Mouse (Mus musculus): ENCODE measurements around the gene Ctsg. TPM values are rescaled to one million over a fixed set of nuclear protein-coding genes. Genes with fewer than 3 reads are reported as not detected.

Gene Ctsg
- polyA plus RNA-seq, 1 experiment from 2014 or later: not detected

GRCm38 (mm10) chr14:56105447-56106180 is 3.2 kb upstream of the Ctsg start:
- DNase-seq (no peak), ATAC-seq (ENCODE audit: insufficient read depth) (no peak)
- Histone ChIP-seq H3K27ac (ENCODE audit: low read depth) (no peak overlapping the region), H3K9ac (no peak overlapping the region), H3K4me3 (ENCODE audit: low read depth, low read length) (no peak overlapping the region), H3K9me3 (ENCODE audit: low read depth, low read length) (no peaks in the 10 kb centered on the region), H3K4me1 (ENCODE audit: insufficient read depth) (no peaks in the 10 kb centered on the region), H3K36me3 (ENCODE audit: insufficient read depth) (no peaks in the 10 kb centered on the region), H3K27me3 (ENCODE audit: insufficient read depth, low read length) (no peaks in the 10 kb centered on the region), H3K4me2 (no peak overlapping the region)
- no peak for TF ChIP-seq CTCF (IDR thresholded peaks at IDR 0.05; ENCODE audit: low read depth)
- 70% methylated on average over 13 of the region's 13 CpGs for WGBS

DNA sequence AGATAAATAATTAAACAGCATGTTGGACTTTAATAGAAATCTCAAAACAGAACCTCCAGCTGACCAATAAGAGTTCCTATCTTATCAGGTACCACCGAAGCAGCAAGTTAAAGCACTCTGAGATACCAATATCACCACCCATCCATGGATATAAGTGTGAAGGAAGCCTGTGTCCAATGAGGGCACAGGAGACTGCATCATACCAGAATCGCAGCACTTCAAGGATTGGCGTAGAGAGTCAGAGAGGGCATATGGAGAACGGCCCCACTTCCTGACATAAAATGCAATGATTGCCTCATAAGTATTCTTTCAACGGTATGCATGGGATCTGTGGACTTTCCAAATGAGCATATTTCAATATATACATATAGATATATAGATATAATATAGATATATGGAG is 2.6 kb upstream of the Ctsg start:
- Histone ChIP-seq H3K4me3 (ENCODE audit: low read depth, low read length) (no peak overlapping the region), H3K4me2 (no peak overlapping the region), H3K9ac (no peak overlapping the region), H3K36me3 (ENCODE audit: insufficient read depth) (no peaks in the 10 kb centered on the region), H3K4me1 (ENCODE audit: insufficient read depth) (no peaks in the 10 kb centered on the region), H3K9me3 (ENCODE audit: low read depth, low read length) (no peaks in the 10 kb centered on the region), H3K27ac (ENCODE audit: low read depth) (no peak overlapping the region), H3K27me3 (ENCODE audit: insufficient read depth, low read length) (no peaks in the 10 kb centered on the region)
- DNase-seq (no peak), ATAC-seq (ENCODE audit: insufficient read depth) (no peak)
- no peak for TF ChIP-seq CTCF (IDR thresholded peaks at IDR 0.05; ENCODE audit: low read depth)
- WGBS: 72% methylated on average over 5 of the region's 5 CpGs

DNA sequence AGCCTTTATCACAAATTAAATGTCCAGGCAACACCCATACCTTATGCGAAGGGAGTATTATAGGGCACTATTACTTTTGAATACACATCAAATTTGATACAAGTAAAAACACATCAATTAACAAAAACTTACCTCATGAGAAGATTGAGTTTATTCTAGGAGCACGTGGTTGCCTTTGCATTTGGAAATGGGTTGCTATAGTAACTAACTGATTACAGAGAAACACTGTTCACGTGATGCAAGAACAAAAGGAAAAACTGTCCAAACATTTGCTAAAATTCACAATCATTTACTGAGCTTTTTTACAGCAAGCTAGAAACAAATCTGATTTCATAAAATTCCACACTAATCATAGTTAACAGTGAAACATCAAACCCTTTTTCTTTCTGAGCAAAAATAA is 1.1 kb upstream of the Ctsg start:
- Histone ChIP-seq H3K4me1 (ENCODE audit: insufficient read depth) (no peaks in the 10 kb centered on the region), H3K27ac (ENCODE audit: low read depth) (no peak overlapping the region), H3K4me2 (no peak overlapping the region), H3K27me3 (ENCODE audit: insufficient read depth, low read length) (no peaks in the 10 kb centered on the region), H3K4me3 (ENCODE audit: low read depth, low read length) (no peak overlapping the region), H3K9me3 (ENCODE audit: low read depth, low read length) (no peaks in the 10 kb centered on the region), H3K9ac (no peak overlapping the region), H3K36me3 (ENCODE audit: insufficient read depth) (no peaks in the 10 kb centered on the region)
- 54% methylated on average over 3 of the region's 3 CpGs for WGBS
- no peak for TF ChIP-seq CTCF (IDR thresholded peaks at IDR 0.05; ENCODE audit: low read depth)
- DNase-seq: no peak
- no peak for ATAC-seq (ENCODE audit: insufficient read depth)

- DNase-seq: peak; percentile 31
- no peak overlapping the region for H3K27ac ChIP-seq (ENCODE audit: low read depth)
- H3K9me3 ChIP-seq (ENCODE audit: low read depth, low read length): no peaks in the 10 kb centered on the region
- H3K4me2 ChIP-seq: no peak overlapping the region
- H3K4me3 ChIP-seq (ENCODE audit: low read depth, low read length): no peak overlapping the region
- H3K36me3 ChIP-seq (ENCODE audit: insufficient read depth): no peaks in the 10 kb centered on the region
- WGBS: 72% methylated on average over 4 of the region's 4 CpGs
- no peak overlapping the region for H3K9ac ChIP-seq
- no peaks in the 10 kb centered on the region for H3K4me1 ChIP-seq (ENCODE audit: insufficient read depth)
- peak; percentile 61 for TF ChIP-seq CTCF (IDR thresholded peaks at IDR 0.05; ENCODE audit: low read depth)
- ATAC-seq (ENCODE audit: insufficient read depth): no peak
- H3K27me3 ChIP-seq (ENCODE audit: insufficient read depth, low read length): no peaks in the 10 kb centered on the region
Observed at GRCm38 (mm10) chr14:56098940-56099339, 3.4 kb downstream of the Ctsg start.

DNA sequence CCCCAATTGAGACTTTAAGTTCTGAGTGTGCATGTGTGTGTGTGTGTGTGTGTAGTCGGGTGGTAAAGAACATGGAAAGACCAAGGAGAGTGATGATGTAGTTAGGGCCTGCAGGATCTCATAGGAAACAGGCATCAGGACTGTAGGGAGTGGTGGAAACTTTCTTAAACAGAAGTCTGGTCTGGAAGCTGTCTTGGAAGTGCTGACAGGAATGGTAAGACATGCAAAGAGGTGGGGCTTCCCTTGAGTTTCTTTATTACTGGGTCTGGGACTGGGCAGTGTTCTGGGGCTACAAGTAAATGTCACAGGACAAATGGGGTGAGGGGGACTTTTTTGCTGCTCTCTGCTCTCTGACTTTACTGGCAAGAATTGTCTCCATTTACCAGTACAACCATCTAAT is 4.8 kb downstream of the Ctsg start:
- no peak for ATAC-seq (ENCODE audit: insufficient read depth)
- no peaks in the 10 kb centered on the region for H3K27me3 ChIP-seq (ENCODE audit: insufficient read depth, low read length)
- peak; percentile 1 for DNase-seq
- H3K27ac ChIP-seq (ENCODE audit: low read depth): no peak overlapping the region
- no peak for TF ChIP-seq CTCF (IDR thresholded peaks at IDR 0.05; ENCODE audit: low read depth)
- 87% methylated on average over 1 of the region's 1 CpGs for whole genome bisulfite sequencing
- no peaks in the 10 kb centered on the region for H3K9me3 ChIP-seq (ENCODE audit: low read depth, low read length)
- H3K4me3 ChIP-seq (ENCODE audit: low read depth, low read length): no peak overlapping the region
- H3K9ac ChIP-seq: no peak overlapping the region
- H3K4me1 ChIP-seq (ENCODE audit: insufficient read depth): no peaks in the 10 kb centered on the region
- no peak overlapping the region for H3K4me2 ChIP-seq
- no peaks in the 10 kb centered on the region for H3K36me3 ChIP-seq (ENCODE audit: insufficient read depth)

DNA sequence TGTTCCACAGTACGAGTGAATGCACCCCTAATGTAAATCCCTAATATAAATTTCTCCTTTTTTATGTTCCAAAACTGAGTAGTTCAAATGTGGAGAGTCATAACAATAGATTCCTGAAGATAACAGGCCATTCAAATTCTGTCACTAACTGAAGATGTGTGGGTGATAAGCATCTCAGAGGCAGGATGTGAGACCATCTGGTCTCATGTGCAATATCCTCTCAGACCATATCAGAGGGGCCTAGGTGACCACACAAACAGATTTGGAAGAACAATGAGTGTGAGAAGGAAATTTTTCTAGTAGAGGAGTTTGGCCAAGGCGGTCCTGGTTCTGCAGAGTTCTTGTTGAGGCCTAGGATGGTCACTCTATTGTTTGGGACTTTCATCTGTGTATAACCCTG is 9.0 kb downstream of the Ctsg start:
- Histone ChIP-seq H3K27me3 (ENCODE audit: insufficient read depth, low read length) (no peaks in the 10 kb centered on the region), H3K4me1 (ENCODE audit: insufficient read depth) (no peaks in the 10 kb centered on the region), H3K4me2 (no peak overlapping the region), H3K36me3 (ENCODE audit: insufficient read depth) (no peaks in the 10 kb centered on the region), H3K9me3 (ENCODE audit: low read depth, low read length) (no peaks in the 10 kb centered on the region), H3K27ac (ENCODE audit: low read depth) (no peak overlapping the region), H3K4me3 (ENCODE audit: low read depth, low read length) (no peak overlapping the region), H3K9ac (no peak overlapping the region)
- DNase-seq (no peak), ATAC-seq (ENCODE audit: insufficient read depth) (no peak)
- 67% methylated on average over 2 of the region's 2 CpGs for WGBS
- TF ChIP-seq CTCF (IDR thresholded peaks at IDR 0.05; ENCODE audit: low read depth): no peak

DNA sequence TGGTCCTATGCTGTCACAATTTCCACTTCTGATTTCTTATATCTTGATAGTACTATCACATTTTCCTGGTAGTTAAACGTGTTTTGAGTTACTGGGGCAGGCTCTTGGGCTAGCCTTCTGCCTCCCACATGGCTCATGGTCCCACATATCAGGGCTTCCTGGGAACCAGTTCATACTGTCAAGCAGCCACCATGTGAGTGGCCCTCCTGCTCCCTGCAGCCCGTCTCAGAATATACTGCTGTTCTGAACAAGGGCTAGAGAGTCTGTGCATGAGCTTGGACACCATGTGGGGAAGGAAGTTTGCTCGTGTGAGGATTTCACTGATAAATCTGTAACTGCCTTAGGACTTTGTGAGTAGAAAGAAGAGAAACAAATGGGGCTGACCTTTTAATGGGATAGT is 15.7 kb downstream of the Ctsg start:
- DNase-seq: no peak
- H3K9me3 ChIP-seq (ENCODE audit: low read depth, low read length): no peaks in the 10 kb centered on the region
- H3K4me2 ChIP-seq: no peak overlapping the region
- ATAC-seq (ENCODE audit: insufficient read depth): no peak
- H3K4me1 ChIP-seq (ENCODE audit: insufficient read depth): no peaks in the 10 kb centered on the region
- no peak overlapping the region for H3K27ac ChIP-seq (ENCODE audit: low read depth)
- no peak overlapping the region for H3K4me3 ChIP-seq (ENCODE audit: low read depth, low read length)
- no peak for TF ChIP-seq CTCF (IDR thresholded peaks at IDR 0.05; ENCODE audit: low read depth)
- no peaks in the 10 kb centered on the region for H3K36me3 ChIP-seq (ENCODE audit: insufficient read depth)
- 57% methylated on average over 3 of the region's 3 CpGs for WGBS
- H3K9ac ChIP-seq: no peak overlapping the region
- no peaks in the 10 kb centered on the region for H3K27me3 ChIP-seq (ENCODE audit: insufficient read depth, low read length)

Measured in lung, embryonic 14.5 days (tissue).